Mouse (Mus musculus) midbrain, embryonic 12.5 days (tissue): ENCODE results near the gene Chd2. TPM values are rescaled to one million over a fixed set of nuclear protein-coding genes. Genes with fewer than 3 reads are reported as not detected.
"Not testable (repeated sequence)": the region's sequence is repeated elsewhere in the genome, so short reads cannot be mapped to it uniquely, and the experiment has no call there.

ENCODE experiments used
- ATAC-seq: fragments of 200-750 bp; cut with Nextera tagmentation; 2 replicates; pipeline ENCODE4 v1.8.0; 2017; ENCODE audit warnings: low read depth, moderate TSS enrichment, moderate library complexity; ENCODE audit not compliant: low FRiP score
- H3K27ac ChIP-seq: fragments of 300-500 bp; sonication (generic); replicated peaks from 2 replicates; pipeline ENCODE4 v1.5.1; 2016; ENCODE audit warnings: mild to moderate bottlenecking
- H3K27me3 ChIP-seq: fragments of 300-500 bp; sonication (generic); 2 replicates; pipeline ENCODE4 v1.6.1; 2016; ENCODE audit warnings: mild to moderate bottlenecking
- H3K36me3 ChIP-seq: fragments of 300-500 bp; sonication (generic); 2 replicates; pipeline ENCODE4 v1.6.1; 2016
- H3K4me1 ChIP-seq: fragments of 300-500 bp; sonication (generic); 2 replicates; pipeline ENCODE4 v1.6.1; 2016
- H3K4me2 ChIP-seq: fragments of 300-500 bp; sonication (generic); replicated peaks from 2 replicates; pipeline ENCODE4 v1.6.1; 2016; ENCODE audit warnings: mild to moderate bottlenecking, moderate library complexity
- H3K4me3 ChIP-seq: fragments of 300-500 bp; sonication (generic); 2 replicates; pipeline ENCODE4 v1.5.1; 2016; ENCODE audit warnings: mild to moderate bottlenecking
- H3K9ac ChIP-seq: fragments of 300-500 bp; sonication (generic); replicated peaks from 2 replicates; pipeline ENCODE4 v1.6.1; 2016; ENCODE audit warnings: mild to moderate bottlenecking, moderate library complexity
- H3K9me3 ChIP-seq: fragments of 300-500 bp; sonication (generic); 2 replicates; pipeline ENCODE4 v1.6.1; 2016; ENCODE audit warnings: mild to moderate bottlenecking
- WGBS: fragments of 180-500 bp; shearing (Covaris S2); methylation state at CpG from one replicate; pipeline ENCODE4 v1.1.7; 2016; 5-methylcytosine and 5-hydroxymethylcytosine counted together
- polyA plus RNA-seq: library from polyadenylated mRNA; unstranded; fragments of >200 nt; fragmentation: Nextera tagmentation; extraction: Ambion mirVana; gene quantifications from 2 replicates; pipeline ENCODE4 v1.2.1, GENCODE M21; 2016

Gene Chd2
- polyA plus RNA-seq, 1 experiment from 2014 or later = 54.8 TPM

DNA sequence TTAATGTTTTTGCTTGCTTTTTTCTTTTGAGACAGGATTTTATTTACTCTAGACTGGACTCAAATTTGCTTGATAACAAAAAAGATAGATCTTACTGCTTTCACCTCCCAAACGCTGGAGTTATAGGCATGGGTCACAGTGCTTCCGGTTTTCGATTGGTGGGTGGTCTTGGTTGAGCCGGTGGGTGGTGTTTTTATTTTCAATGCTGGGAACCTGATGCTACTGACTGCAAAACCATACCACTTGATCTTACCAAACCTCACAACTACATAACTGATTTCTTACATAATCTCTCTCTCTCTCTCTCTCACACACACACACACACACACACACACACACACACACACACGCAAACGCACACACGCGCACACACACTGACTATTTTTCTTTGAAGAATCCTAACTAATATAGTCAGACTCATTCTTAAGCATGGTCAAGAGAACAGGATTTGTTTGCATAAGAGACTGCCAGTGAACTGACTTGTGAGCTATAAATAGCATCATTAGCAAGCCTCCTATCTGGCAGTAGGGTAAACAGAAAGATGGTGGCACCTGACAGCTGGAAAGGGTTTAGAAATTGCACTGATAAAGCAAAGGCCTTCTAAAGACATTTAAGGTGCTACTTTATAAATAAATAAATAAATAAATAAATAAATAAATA, 37.6 kb upstream of the Chd2 start:
- WGBS = 88% methylated on average over 8 of the region's 8 CpGs
- H3K4me3 ChIP-seq = no peak overlapping the region
- no peak overlapping the region for H3K9ac ChIP-seq
- H3K27ac ChIP-seq = no peak overlapping the region
- H3K36me3 ChIP-seq = no peaks in the 10 kb centered on the region
- H3K27me3 ChIP-seq = 0 out of 2 replicates have a peak, but pooled peaks cover 3% of the 10 kb centered on the region
- no peak for ATAC-seq
- no peak overlapping the region for H3K4me2 ChIP-seq
- H3K9me3 ChIP-seq = no peaks in the 10 kb centered on the region
- peaks cover 15% of the 10 kb centered on the region for H3K4me1 ChIP-seq

GRCm38 (mm10) chr7:73577888-73578421, 36.3 kb upstream of the Chd2 start:
- Histone ChIP-seq H3K9me3 (no peaks in the 10 kb centered on the region), H3K4me2 (no peak overlapping the region), H3K27ac (no peak overlapping the region), H3K4me1 (peaks cover 5% of the 10 kb centered on the region), H3K9ac (no peak overlapping the region), H3K27me3 (0 out of 2 replicates have a peak, but pooled peaks cover 3% of the 10 kb centered on the region), H3K4me3 (no peak overlapping the region), H3K36me3 (no peaks in the 10 kb centered on the region)
- 81% methylated on average over 6 of the region's 6 CpGs for WGBS
- ATAC-seq = no peak

- ATAC-seq = no peak
- Histone ChIP-seq H3K4me3 (no peak overlapping the region), H3K9ac (no peak overlapping the region), H3K27me3 (0 out of 2 replicates have a peak, but pooled peaks cover 3% of the 10 kb centered on the region), H3K4me2 (no peak overlapping the region), H3K4me1 (peaks cover 3% of the 10 kb centered on the region; the same call in 1 of the 2 replicates), H3K36me3 (no peaks in the 10 kb centered on the region), H3K27ac (no peak overlapping the region), H3K9me3 (no peaks in the 10 kb centered on the region)
- WGBS = 72% methylated on average over 16 of the region's 16 CpGs
Measured at GRCm38 (mm10) chr7:73576101-73576936, 34.7 kb upstream of the Chd2 start.

DNA sequence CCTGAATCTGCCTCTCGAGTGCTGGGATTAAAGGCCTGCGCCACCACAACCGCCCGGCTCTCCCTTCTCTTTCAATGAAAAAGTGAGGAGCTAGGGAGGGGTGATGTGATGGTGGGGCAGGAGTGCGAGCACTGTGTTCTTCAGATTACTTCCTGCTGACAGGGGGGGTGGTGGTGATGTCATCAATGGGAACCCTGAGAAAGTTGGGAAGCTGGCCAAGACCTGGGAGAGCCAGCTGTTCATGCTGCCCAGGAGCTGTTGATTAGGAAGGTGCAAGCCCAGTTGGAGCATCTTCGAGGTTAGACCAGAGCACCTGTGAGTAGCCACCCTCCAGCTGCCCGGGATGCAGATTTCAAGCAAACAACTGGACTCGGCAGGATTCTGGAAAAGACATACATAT, 33.6 kb upstream of the Chd2 start:
- Histone ChIP-seq H3K9ac (no peak overlapping the region), H3K27ac (no peak overlapping the region), H3K9me3 (no peaks in the 10 kb centered on the region), H3K36me3 (no peaks in the 10 kb centered on the region), H3K4me2 (no peak overlapping the region), H3K27me3 (0 out of 2 replicates have a peak, but pooled peaks cover 3% of the 10 kb centered on the region), H3K4me3 (no peak overlapping the region), H3K4me1 (peaks cover 3% of the 10 kb centered on the region; the same call in 1 of the 2 replicates)
- WGBS = 49% methylated on average over 8 of the region's 8 CpGs
- no peak for ATAC-seq

- H3K4me2 ChIP-seq, H3K27me3 ChIP-seq, H3K27ac ChIP-seq, ATAC-seq, H3K36me3 ChIP-seq, H3K9me3 ChIP-seq, H3K9ac ChIP-seq, H3K4me1 ChIP-seq, H3K4me3 ChIP-seq: not testable (repeated sequence)
- 57% methylated on average over 3 of the region's 3 CpGs for WGBS
Measured at GRCm38 (mm10) chr7:73574673-73575072, 33.0 kb upstream of the Chd2 start.

DNA sequence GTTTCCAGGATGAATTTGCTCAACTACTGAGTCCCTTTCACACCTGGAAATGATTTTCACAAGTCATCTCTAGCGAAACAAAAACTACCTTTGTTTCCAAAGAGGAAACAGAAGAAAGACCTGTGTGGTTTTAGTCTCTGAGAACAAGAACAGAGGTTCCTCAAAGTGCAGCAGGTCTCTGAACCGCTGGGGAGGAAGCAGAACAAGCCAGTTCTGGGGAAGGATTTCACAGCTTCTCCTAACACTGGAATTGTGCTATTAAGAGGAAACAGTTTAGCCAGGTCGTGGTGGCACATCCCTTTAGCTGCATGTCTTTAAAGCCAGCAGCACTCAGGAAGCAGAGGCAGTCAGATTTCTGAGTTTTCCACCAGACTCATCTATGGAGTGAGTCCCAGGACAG, 30.9 kb upstream of the Chd2 start:
- ATAC-seq = no peak
- Histone ChIP-seq H3K4me3 (no peak overlapping the region), H3K4me1 (no peaks in the 10 kb centered on the region; the same call in 1 of the 2 replicates), H3K27ac (no peak overlapping the region), H3K27me3 (0 out of 2 replicates have a peak, but pooled peaks cover 3% of the 10 kb centered on the region), H3K9ac (no peak overlapping the region), H3K4me2 (no peak overlapping the region), H3K36me3 (no peaks in the 10 kb centered on the region), H3K9me3 (no peaks in the 10 kb centered on the region)
- 81% methylated on average over 3 of the region's 3 CpGs for WGBS

GRCm38 (mm10) chr7:73568801-73569403, 27.3 kb upstream of the Chd2 start:
- Histone ChIP-seq H3K4me3 (no peak overlapping the region), H3K36me3 (no peaks in the 10 kb centered on the region), H3K9me3 (no peaks in the 10 kb centered on the region), H3K4me1 (no peaks in the 10 kb centered on the region), H3K27ac (no peak overlapping the region), H3K4me2 (no peak overlapping the region), H3K9ac (no peak overlapping the region), H3K27me3 (no peaks in the 10 kb centered on the region)
- ATAC-seq = no peak
- 94% methylated on average over 3 of the region's 3 CpGs for WGBS

GRCm38 (mm10) chr7:73567754-73568161, 26.1 kb upstream of the Chd2 start:
- Histone ChIP-seq H3K4me3 (no peak overlapping the region), H3K9me3 (no peaks in the 10 kb centered on the region), H3K27me3 (no peaks in the 10 kb centered on the region), H3K9ac (no peak overlapping the region), H3K27ac (no peak overlapping the region), H3K4me1 (no peaks in the 10 kb centered on the region), H3K4me2 (no peak overlapping the region), H3K36me3 (no peaks in the 10 kb centered on the region)
- WGBS = 57% methylated on average over 4 of the region's 4 CpGs
- no peak for ATAC-seq

GRCm38 (mm10) chr7:73564131-73564530, 22.5 kb upstream of the Chd2 start:
- WGBS = 94% methylated on average over 6 of the region's 6 CpGs
- no peaks in the 10 kb centered on the region for H3K27me3 ChIP-seq
- no peak for ATAC-seq

GRCm38 (mm10) chr7:73561492-73562055, 19.9 kb upstream of the Chd2 start:
- H3K4me2 ChIP-seq = no peak overlapping the region
- no peaks in the 10 kb centered on the region for H3K27me3 ChIP-seq
- no peak overlapping the region; the same call in 1 of the 2 replicates for H3K27ac ChIP-seq
- ATAC-seq = no peak
- peaks cover 9% of the 10 kb centered on the region for H3K4me1 ChIP-seq
- no peaks in the 10 kb centered on the region for H3K36me3 ChIP-seq
- no peaks in the 10 kb centered on the region for H3K9me3 ChIP-seq
- WGBS = 18% methylated on average over 10 of the region's 10 CpGs
- no peak overlapping the region for H3K9ac ChIP-seq
- no peak overlapping the region for H3K4me3 ChIP-seq

More at GRCm38 (mm10) chr7:73564131-73564530, 22.5 kb upstream of the Chd2 start:
- no peak overlapping the region for H3K27ac ChIP-seq
- H3K9me3 ChIP-seq = no peaks in the 10 kb centered on the region
- peaks cover 7% of the 10 kb centered on the region for H3K4me1 ChIP-seq
- no peak overlapping the region for H3K4me3 ChIP-seq
- no peak overlapping the region for H3K9ac ChIP-seq
- H3K4me2 ChIP-seq = no peak overlapping the region
- H3K36me3 ChIP-seq = no peaks in the 10 kb centered on the region

DNA sequence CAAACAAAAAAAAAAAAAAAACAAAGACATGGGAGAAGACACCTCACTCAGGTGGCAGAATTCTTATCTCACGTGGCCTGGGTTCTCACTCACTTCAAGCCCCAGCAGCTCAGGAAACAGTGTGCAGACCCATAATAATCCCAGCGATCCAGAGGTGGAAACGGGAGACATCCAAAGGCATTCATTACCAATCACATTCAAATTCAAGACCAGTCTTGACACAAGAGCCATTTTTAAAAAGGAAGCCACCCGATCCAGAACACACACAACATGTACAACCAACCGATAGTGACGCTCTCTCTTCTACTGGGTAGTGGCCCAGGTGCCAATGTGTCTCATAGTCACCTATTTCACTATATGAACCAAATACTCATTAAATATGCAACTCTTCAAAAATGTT, 19.2 kb upstream of the Chd2 start:
- no peak overlapping the region for H3K4me3 ChIP-seq
- no peaks in the 10 kb centered on the region for H3K9me3 ChIP-seq
- no peak overlapping the region for H3K27ac ChIP-seq
- no peaks in the 10 kb centered on the region for H3K36me3 ChIP-seq
- no peaks in the 10 kb centered on the region for H3K27me3 ChIP-seq
- no peak for ATAC-seq
- H3K4me1 ChIP-seq = peaks cover 9% of the 10 kb centered on the region
- H3K4me2 ChIP-seq = no peak overlapping the region
- 91% methylated on average over 6 of the region's 6 CpGs for WGBS
- H3K9ac ChIP-seq = no peak overlapping the region
